Mouse (Mus musculus): Measurements from ENCODE around the gene Gm9112.
"Not testable (repeated sequence)": the region's sequence is repeated elsewhere in the genome, so short reads cannot be mapped to it uniquely, and the experiment has no call there.

Gene Gm9112

DNA sequence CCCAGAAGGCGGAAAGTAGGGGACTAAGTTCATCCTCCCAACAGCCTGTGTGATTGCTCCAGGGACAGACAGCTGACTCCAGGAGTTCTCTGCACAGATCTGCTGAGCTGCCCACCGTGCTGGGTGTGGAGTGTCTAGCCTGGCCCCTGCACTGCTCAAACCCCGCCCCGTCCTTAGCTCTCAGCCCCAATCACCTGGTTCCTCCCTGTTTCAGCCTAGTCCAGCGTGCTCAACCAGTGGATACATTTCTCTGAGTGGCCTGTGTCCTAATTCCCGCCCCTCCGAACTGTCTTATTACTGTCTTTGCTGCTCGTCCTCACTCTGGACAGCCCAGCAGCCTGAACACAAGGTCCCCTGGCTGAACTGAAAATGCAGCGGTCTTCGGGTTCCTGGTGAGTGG, at the start of gene Gm9112, which contains the start of gene Dmrtc1b:
Gm9112 (minus strand) TSS at position 101 of the 400 bp plus-strand sequence.
Dmrtc1b (plus strand) TSS at position 331 of the 400 bp plus-strand sequence.
- DNase-seq (ENCODE audit: low spot score in 2 of 2), result not testable (repeated sequence)

DNA sequence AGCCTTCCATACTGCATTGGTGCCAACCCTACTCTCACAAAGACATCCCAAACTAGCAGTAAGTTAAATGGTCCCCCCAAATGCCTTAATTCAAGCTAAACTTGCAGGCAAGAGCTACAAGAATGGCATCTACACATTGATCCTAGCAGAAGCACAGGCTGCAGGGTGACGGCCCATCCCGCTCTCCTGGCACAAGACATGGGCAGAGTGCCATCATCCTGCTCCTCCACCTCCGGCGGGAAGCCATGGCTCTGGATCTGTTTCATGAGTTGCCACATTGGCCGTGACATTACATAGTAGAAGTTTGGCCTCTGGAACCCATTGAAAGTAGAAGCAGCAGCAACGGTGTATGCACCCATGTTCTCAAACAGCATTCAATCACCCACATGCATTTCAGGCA, 16.8 kb upstream of the Gm9112 start:
- not testable (repeated sequence) for DNase-seq (ENCODE audit: low spot score in 2 of 2)

DNA sequence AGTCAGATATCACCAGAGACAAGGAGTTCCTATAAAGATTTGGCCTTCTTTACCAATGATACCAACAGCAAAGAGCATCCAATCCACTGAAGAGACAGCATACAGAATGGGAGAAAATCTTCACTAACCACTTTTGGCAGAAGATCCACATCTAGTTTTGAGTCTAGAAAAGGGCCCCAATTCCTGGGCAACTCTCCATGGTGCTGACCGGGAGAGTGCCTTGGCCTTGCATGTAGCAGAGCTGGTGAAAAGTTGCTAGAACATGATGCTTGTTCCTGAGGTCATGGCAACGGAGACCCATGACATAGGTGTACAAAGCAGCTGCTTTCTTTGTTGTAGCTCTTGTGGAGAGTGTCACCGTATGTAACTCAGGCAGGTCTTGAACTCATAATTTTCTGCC, 6.8 kb downstream of the Gm9112 start:
- DNase-seq (ENCODE audit: low spot score in 2 of 2), result not testable (repeated sequence)

DNA sequence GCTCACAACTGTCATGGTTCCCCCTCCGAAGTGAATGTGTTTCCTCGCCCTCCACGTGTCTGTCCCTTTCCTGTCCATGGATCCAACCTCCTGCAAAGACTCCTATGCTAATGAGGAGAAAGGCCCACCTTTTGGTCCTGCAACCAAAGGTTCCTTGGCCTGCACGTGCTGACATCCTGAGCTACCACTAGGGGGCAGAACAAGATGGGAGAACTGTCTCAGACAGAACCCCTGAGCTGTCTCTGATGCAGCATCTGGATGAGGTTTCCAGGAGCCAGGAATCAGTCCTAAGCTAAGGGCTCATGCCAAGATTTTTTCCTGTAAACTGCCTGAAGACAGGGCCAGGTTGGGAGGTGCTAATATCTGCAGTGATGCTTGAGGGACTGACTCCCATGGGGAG, 18.2 kb downstream of the Gm9112 start:
- peak; percentile 4 to 10 for DNase-seq (ENCODE audit: low spot score in 2 of 2)

DNA sequence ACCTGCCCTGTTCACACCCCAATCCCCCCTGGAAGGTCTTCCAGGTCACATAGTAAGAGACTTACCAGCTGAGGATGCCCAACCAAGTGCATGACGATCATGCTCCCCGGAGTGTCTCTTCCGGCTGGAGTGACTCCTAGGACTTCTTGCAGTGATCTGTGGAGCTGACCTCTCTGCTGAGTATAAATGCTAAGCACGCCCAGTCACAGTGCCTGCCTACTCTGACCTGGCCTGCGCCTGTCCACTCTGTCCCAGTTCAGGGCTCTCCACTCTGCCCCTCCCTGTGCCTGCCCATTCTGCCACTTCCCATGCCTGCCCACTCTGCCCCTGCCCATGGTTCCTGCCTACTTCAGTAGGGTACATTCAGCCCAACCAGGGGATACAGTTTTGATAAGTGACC, 20.6 kb downstream of the Gm9112 start, which contains the start of gene Gm3880:
Gm3880 (minus strand) TSS at position 101 of the 400 bp plus-strand sequence.
- not testable (repeated sequence) for DNase-seq (ENCODE audit: low spot score in 2 of 2)

DNA sequence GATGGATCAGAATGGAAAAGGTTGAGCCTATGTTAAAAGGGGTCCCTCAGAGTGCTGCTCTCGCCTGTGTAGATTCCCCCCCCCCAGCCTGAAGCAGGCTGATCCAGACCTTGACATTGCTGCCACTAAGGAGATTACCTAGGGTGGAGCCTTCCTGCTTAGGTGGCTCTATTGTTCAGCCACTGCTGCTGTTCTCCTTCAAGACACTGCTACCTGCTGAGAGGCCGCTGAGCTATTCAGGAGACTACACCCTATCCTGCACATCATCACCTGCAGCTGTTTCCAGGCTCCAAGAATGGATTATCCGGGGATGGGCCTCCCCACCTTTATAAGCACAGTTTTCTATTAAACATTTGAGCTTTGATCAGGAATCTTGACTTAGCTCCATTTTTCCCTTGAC, 22.7 kb downstream of the Gm9112 start:
- DNase-seq (ENCODE audit: low spot score in 2 of 2), result not testable (repeated sequence)

DNA sequence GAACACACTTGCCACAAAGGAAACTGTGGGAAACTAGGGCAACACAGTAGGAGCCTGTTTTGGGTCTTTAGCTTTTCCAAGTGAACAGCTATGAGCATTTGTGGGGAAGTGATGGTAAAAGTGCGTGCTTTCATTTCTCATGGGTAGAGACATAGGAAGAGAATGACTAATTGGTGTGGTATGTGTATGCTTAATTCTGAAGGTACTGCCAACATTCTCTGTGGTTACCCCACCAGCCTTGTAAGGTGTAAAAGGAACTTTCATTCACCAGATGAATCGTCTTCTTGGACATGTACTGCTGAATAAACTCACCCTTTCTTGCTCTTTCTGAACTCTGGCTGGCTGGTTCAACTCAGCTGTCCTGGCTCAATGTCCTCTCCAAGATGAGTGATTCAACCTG, 40.8 kb downstream of the Gm9112 start:
- no peak for DNase-seq (ENCODE audit: low spot score in 2 of 2)

DNA sequence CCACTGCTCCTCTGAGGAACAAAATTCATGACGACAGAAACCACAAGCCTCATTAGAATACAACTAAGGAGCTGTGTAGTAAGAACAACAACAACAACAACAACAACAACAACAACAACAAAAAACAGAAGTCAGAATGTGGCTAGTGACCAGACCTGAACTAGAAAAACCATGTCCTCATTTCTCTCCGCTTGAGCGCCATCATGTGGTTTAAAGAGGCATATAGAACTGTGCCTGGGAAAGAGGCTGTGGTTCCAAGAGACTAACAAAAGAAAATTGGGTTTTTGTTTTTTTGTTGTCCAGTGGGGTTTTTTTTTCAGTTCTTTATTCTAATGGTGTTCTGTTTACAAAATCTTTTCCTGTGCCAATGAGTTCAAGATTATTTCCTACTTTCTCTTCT, 46.7 kb downstream of the Gm9112 start:
- DNase-seq (ENCODE audit: low spot score in 2 of 2), result no peak
